Mouse (Mus musculus) forebrain, embryonic 13.5 days (tissue): ENCODE measurements around the gene Hcrt. TPM values are rescaled to one million over a fixed set of nuclear protein-coding genes. Genes with fewer than 3 reads are reported as not detected.
"Not testable (repeated sequence)": the region's sequence is repeated elsewhere in the genome, so short reads cannot be mapped to it uniquely, and the experiment has no call there.

ENCODE experiments used
- ATAC-seq: fragments of 200-750 bp; cut with Nextera tagmentation; 2 replicates; pipeline ENCODE4 v1.8.0; 2017
- H3K27ac ChIP-seq: fragments of 300-500 bp; sonication (generic); 2 replicates; pipeline ENCODE4 v1.5.1; 2015; ENCODE audit warnings: inconsistent platforms, mild to moderate bottlenecking, moderate library complexity
- H3K27me3 ChIP-seq: fragments of 300-500 bp; sonication (generic); 2 replicates; pipeline ENCODE4 v1.6.1; 2015; ENCODE audit warnings: mild to moderate bottlenecking, inconsistent platforms
- H3K36me3 ChIP-seq: fragments of 300-500 bp; sonication (generic); 2 replicates; pipeline ENCODE4 v1.6.1; 2015; ENCODE audit warnings: mild to moderate bottlenecking, inconsistent platforms; ENCODE audit not compliant: poor library complexity, severe bottlenecking
- H3K4me1 ChIP-seq: fragments of 300-500 bp; sonication (generic); 2 replicates; pipeline ENCODE4 v1.6.1; 2015; ENCODE audit warnings: inconsistent platforms
- H3K4me2 ChIP-seq: fragments of 300-500 bp; sonication (generic); 2 replicates; pipeline ENCODE4 v1.6.1; 2015; ENCODE audit warnings: inconsistent platforms, mild to moderate bottlenecking, moderate library complexity
- H3K4me3 ChIP-seq: fragments of 300-500 bp; sonication (generic); 2 replicates; pipeline ENCODE4 v1.5.1; 2015; ENCODE audit warnings: mild to moderate bottlenecking, inconsistent platforms
- H3K9ac ChIP-seq: fragments of 300-500 bp; sonication (generic); 2 replicates; pipeline ENCODE4 v1.6.1; 2015; ENCODE audit warnings: mild to moderate bottlenecking, inconsistent platforms
- H3K9me3 ChIP-seq: fragments of 300-500 bp; sonication (generic); replicated peaks from 2 replicates; pipeline ENCODE4 v1.6.1; 2016; ENCODE audit warnings: inconsistent platforms
- WGBS: fragments of 180-500 bp; shearing (Covaris S2); methylation state at CpG from one replicate; pipeline ENCODE4 v1.1.7; 2015; 5-methylcytosine and 5-hydroxymethylcytosine counted together
- polyA plus RNA-seq: library from polyadenylated mRNA; unstranded; fragments of >200 nt; fragmentation: Nextera tagmentation; extraction: Ambion mirVana; gene quantifications from 2 replicates; pipeline ENCODE4 v1.2.1, GENCODE M21; 2015

The Hcrt gene
- polyA plus RNA-seq, result not detected in 2 replicates

- 87% methylated on average over 7 of the region's 7 CpGs for WGBS
- H3K36me3 ChIP-seq, result no peaks in the 10 kb centered on the region
- no peaks in the 10 kb centered on the region for H3K9me3 ChIP-seq
- H3K4me2 ChIP-seq, result peak within 1 kb of the TSS; percentile 70
- no peak for ATAC-seq
- no peak within 1 kb of the TSS; the same call in 1 of the 2 replicates for H3K27ac ChIP-seq
- peak within 1 kb of the TSS; percentile 45 for H3K4me3 ChIP-seq
- peaks cover 23% of the 10 kb centered on the region for H3K4me1 ChIP-seq
- peaks cover 25% of the 10 kb centered on the region for H3K27me3 ChIP-seq
- peak within 1 kb of the TSS; percentile 62 for H3K9ac ChIP-seq
Measured at GRCm38 (mm10) chr11:100762831-100763230, at the start of gene Hcrt. Gene Hcrt, minus strand, starts transcription at chr11:100762931.

GRCm38 (mm10) chr11:100811132-100811531 lies 48.4 kb upstream of the Hcrt start:
- H3K27ac ChIP-seq, result no peak overlapping the region
- 94% methylated on average over 2 of the region's 2 CpGs for WGBS
- no peak overlapping the region for H3K9ac ChIP-seq
- no peaks in the 10 kb centered on the region for H3K9me3 ChIP-seq
- H3K36me3 ChIP-seq, result no peaks in the 10 kb centered on the region
- H3K4me2 ChIP-seq, result no peak overlapping the region
- peaks cover 4% of the 10 kb centered on the region; the same call in 1 of the 2 replicates for H3K4me1 ChIP-seq
- no peak for ATAC-seq
- no peak overlapping the region for H3K4me3 ChIP-seq
- no peaks in the 10 kb centered on the region for H3K27me3 ChIP-seq

- H3K27ac ChIP-seq, result no peak overlapping the region
- no peaks in the 10 kb centered on the region for H3K27me3 ChIP-seq
- no peaks in the 10 kb centered on the region for H3K9me3 ChIP-seq
- no peak overlapping the region for H3K4me2 ChIP-seq
- no peak for ATAC-seq
- 89% methylated on average over 9 of the region's 9 CpGs for WGBS
- no peak overlapping the region for H3K4me3 ChIP-seq
- no peaks in the 10 kb centered on the region for H3K36me3 ChIP-seq
- no peak overlapping the region for H3K9ac ChIP-seq
- peaks cover 4% of the 10 kb centered on the region; the same call in 1 of the 2 replicates for H3K4me1 ChIP-seq
Measured at GRCm38 (mm10) chr11:100810516-100810915, 47.8 kb upstream of the Hcrt start.

- peaks cover 4% of the 10 kb centered on the region; the same call in 1 of the 2 replicates for H3K4me1 ChIP-seq
- no peak overlapping the region; the same call in 1 of the 2 replicates for H3K27ac ChIP-seq
- no peaks in the 10 kb centered on the region for H3K27me3 ChIP-seq
- 0 out of 2 replicates have a peak overlapping the region, but pooled peaks have one; percentile 16 for H3K9ac ChIP-seq
- peaks cover 28% of the 10 kb centered on the region for H3K36me3 ChIP-seq
- no peak for ATAC-seq
- no peaks in the 10 kb centered on the region for H3K9me3 ChIP-seq
- H3K4me2 ChIP-seq, result peak overlapping the region; percentile 28
- H3K4me3 ChIP-seq, result no peak overlapping the region
- WGBS, result 40% methylated on average over 20 of the region's 20 CpGs
Measured at GRCm38 (mm10) chr11:100806380-100807305, 43.9 kb upstream of the Hcrt start.

GRCm38 (mm10) chr11:100805535-100805934 lies 42.8 kb upstream of the Hcrt start:
- no peak overlapping the region for H3K4me3 ChIP-seq
- 82% methylated on average over 7 of the region's 7 CpGs for WGBS
- H3K27ac ChIP-seq, result no peak overlapping the region
- peaks cover 33% of the 10 kb centered on the region for H3K36me3 ChIP-seq
- no peak overlapping the region for H3K9ac ChIP-seq
- no peaks in the 10 kb centered on the region for H3K27me3 ChIP-seq
- H3K4me1 ChIP-seq, result peaks cover 4% of the 10 kb centered on the region; the same call in 1 of the 2 replicates
- no peak for ATAC-seq
- no peak overlapping the region for H3K4me2 ChIP-seq
- no peaks in the 10 kb centered on the region for H3K9me3 ChIP-seq

GRCm38 (mm10) chr11:100804409-100804808 lies 41.7 kb upstream of the Hcrt start:
- Histone ChIP-seq H3K36me3 (peaks cover 33% of the 10 kb centered on the region), H3K27me3 (no peaks in the 10 kb centered on the region), H3K27ac (no peak overlapping the region), H3K4me2 (no peak overlapping the region), H3K4me1 (peaks cover 4% of the 10 kb centered on the region; the same call in 1 of the 2 replicates), H3K9ac (no peak overlapping the region), H3K4me3 (no peak overlapping the region), H3K9me3 (no peaks in the 10 kb centered on the region)
- no peak for ATAC-seq
- 95% methylated on average over 10 of the region's 10 CpGs for WGBS

GRCm38 (mm10) chr11:100799426-100799825 lies 36.7 kb upstream of the Hcrt start:
- H3K36me3 ChIP-seq, result peaks cover 29% of the 10 kb centered on the region
- no peaks in the 10 kb centered on the region for H3K9me3 ChIP-seq
- no peak overlapping the region for H3K27ac ChIP-seq
- no peak overlapping the region for H3K9ac ChIP-seq
- no peak overlapping the region for H3K4me2 ChIP-seq
- no peak for ATAC-seq
- H3K4me3 ChIP-seq, result no peak overlapping the region
- no peaks in the 10 kb centered on the region for H3K4me1 ChIP-seq
- H3K27me3 ChIP-seq, result no peaks in the 10 kb centered on the region
- 83% methylated on average over 5 of the region's 5 CpGs for WGBS

GRCm38 (mm10) chr11:100796585-100796984 lies 33.9 kb upstream of the Hcrt start:
- Histone ChIP-seq H3K9ac (no peak overlapping the region), H3K4me1 (no peaks in the 10 kb centered on the region), H3K36me3 (peaks cover 5% of the 10 kb centered on the region; the same call in 1 of the 2 replicates), H3K27me3 (no peaks in the 10 kb centered on the region), H3K4me2 (no peak overlapping the region), H3K27ac (no peak overlapping the region), H3K4me3 (no peak overlapping the region), H3K9me3 (no peaks in the 10 kb centered on the region)
- WGBS, result 63% methylated on average over 8 of the region's 8 CpGs
- no peak for ATAC-seq

GRCm38 (mm10) chr11:100795386-100795785 lies 32.7 kb upstream of the Hcrt start:
- Histone ChIP-seq H3K4me1 (no peaks in the 10 kb centered on the region), H3K4me3 (no peak overlapping the region), H3K36me3 (peaks cover 2% of the 10 kb centered on the region; the same call in 1 of the 2 replicates), H3K27me3 (no peaks in the 10 kb centered on the region), H3K27ac (no peak overlapping the region), H3K4me2 (no peak overlapping the region), H3K9me3 (no peaks in the 10 kb centered on the region), H3K9ac (no peak overlapping the region)
- ATAC-seq, result no peak
- WGBS, result 97% methylated on average over 2 of the region's 2 CpGs

GRCm38 (mm10) chr11:100791457-100792049 lies 28.8 kb upstream of the Hcrt start:
- Histone ChIP-seq H3K27ac (no peak overlapping the region), H3K9ac (no peak overlapping the region), H3K4me2 (no peak overlapping the region), H3K4me3 (no peak overlapping the region), H3K4me1 (no peaks in the 10 kb centered on the region), H3K9me3 (no peaks in the 10 kb centered on the region), H3K36me3 (peaks cover 9% of the 10 kb centered on the region), H3K27me3 (no peaks in the 10 kb centered on the region)
- no peak for ATAC-seq
- WGBS, result 91% methylated on average over 2 of the region's 2 CpGs

- H3K4me1 ChIP-seq, H3K4me3 ChIP-seq, H3K9me3 ChIP-seq, H3K9ac ChIP-seq, ATAC-seq, H3K4me2 ChIP-seq, H3K27ac ChIP-seq, H3K36me3 ChIP-seq, H3K27me3 ChIP-seq: not testable (repeated sequence)
- WGBS, result 93% methylated on average over 9 of the region's 9 CpGs
Measured at GRCm38 (mm10) chr11:100790644-100791043, 27.9 kb upstream of the Hcrt start.

GRCm38 (mm10) chr11:100789702-100790101 lies 27.0 kb upstream of the Hcrt start:
- Histone ChIP-seq H3K4me1 (no peaks in the 10 kb centered on the region), H3K4me2 (no peak overlapping the region), H3K4me3 (no peak overlapping the region), H3K27ac (no peak overlapping the region), H3K9ac (no peak overlapping the region), H3K9me3 (no peaks in the 10 kb centered on the region), H3K27me3 (no peaks in the 10 kb centered on the region), H3K36me3 (peaks cover 9% of the 10 kb centered on the region)
- ATAC-seq, result no peak
- WGBS, result 83% methylated on average over 3 of the region's 3 CpGs
